Mouse (Mus musculus) forebrain, embryonic 10.5 days (tissue): ENCODE data around the gene Capn9. TPM values are rescaled to one million over a fixed set of nuclear protein-coding genes. Genes with fewer than 3 reads are reported as not detected.
A peak's percentile ranks its signal among the peaks of the same experiment; 100 is the strongest.

Experiments
- DNase-seq: peaks from one replicate; pipeline ENCODE4 v3.0.0-alpha.2; 2017; ENCODE audit warnings: low spot score; ENCODE audit errors: extremely low spot score
- H3K27ac ChIP-seq: fragments of 300-500 bp; sonication (generic); 2 replicates; pipeline ENCODE4 v1.5.1; 2016; ENCODE audit warnings: mild to moderate bottlenecking
- H3K27me3 ChIP-seq: fragments of 300-500 bp; sonication (generic); 2 replicates; pipeline ENCODE4 v1.6.1; 2016; ENCODE audit warnings: mild to moderate bottlenecking; ENCODE audit not compliant: poor library complexity, severe bottlenecking
- H3K36me3 ChIP-seq: fragments of 300-500 bp; sonication (generic); replicated peaks from 2 replicates; pipeline ENCODE4 v1.6.1; 2016; ENCODE audit warnings: mild to moderate bottlenecking, moderate library complexity
- H3K4me1 ChIP-seq: fragments of 300-500 bp; sonication (generic); 2 replicates; pipeline ENCODE4 v1.6.1; 2016
- H3K4me3 ChIP-seq: fragments of 300-500 bp; sonication (generic); 2 replicates; pipeline ENCODE4 v1.5.1; 2016; ENCODE audit warnings: mild to moderate bottlenecking, moderate library complexity
- H3K9me3 ChIP-seq: fragments of 300-500 bp; sonication (generic); 2 replicates; pipeline ENCODE4 v1.6.1; 2016; ENCODE audit warnings: mild to moderate bottlenecking, moderate library complexity
- WGBS: fragments of 180-500 bp; shearing (Covaris S2); methylation state at CpG from one replicate; pipeline ENCODE4 v1.1.7; 2016; 5-methylcytosine and 5-hydroxymethylcytosine counted together
- polyA plus RNA-seq: library from polyadenylated mRNA; unstranded; fragments of >200 nt; fragmentation: Nextera tagmentation; extraction: Ambion mirVana; gene quantifications from 2 replicates; pipeline ENCODE4 v1.2.1, GENCODE M21; 2016

The Capn9 gene
- polyA plus RNA-seq, 1 experiment from 2014 or later, result not detected

GRCm38 (mm10) chr8:124657961-124658360 lies 82.0 kb downstream of the Capn9 start:
- Histone ChIP-seq H3K36me3 (peaks cover 24% of the 10 kb centered on the region), H3K4me1 (peaks cover 66% of the 10 kb centered on the region), H3K27ac (no peak overlapping the region), H3K4me3 (no peak overlapping the region), H3K9me3 (no peaks in the 10 kb centered on the region), H3K27me3 (no peaks in the 10 kb centered on the region)
- no peak for DNase-seq
- 91% methylated on average over 7 of the region's 7 CpGs for WGBS

- Histone ChIP-seq H3K36me3 (peaks cover 24% of the 10 kb centered on the region), H3K4me1 (peaks cover 66% of the 10 kb centered on the region), H3K27ac (no peak overlapping the region), H3K27me3 (no peaks in the 10 kb centered on the region), H3K9me3 (no peaks in the 10 kb centered on the region), H3K4me3 (no peak overlapping the region)
- 81% methylated on average over 2 of the region's 2 CpGs for WGBS
- no peak for DNase-seq
Observed at GRCm38 (mm10) chr8:124658415-124658814, 82.5 kb downstream of the Capn9 start.

- no peak for DNase-seq
- Histone ChIP-seq H3K4me3 (peak overlapping the region; percentile 92), H3K27me3 (no peaks in the 10 kb centered on the region), H3K9me3 (no peaks in the 10 kb centered on the region), H3K27ac (peak overlapping the region; percentile 90; the same call in 1 of the 2 replicates), H3K4me1 (peaks cover 55% of the 10 kb centered on the region), H3K36me3 (peaks cover 14% of the 10 kb centered on the region; the same call in 1 of the 2 replicates)
- 69% methylated on average over 9 of the region's 9 CpGs for WGBS
Observed at GRCm38 (mm10) chr8:124661781-124662180, 85.9 kb downstream of the Capn9 start.

- no peaks in the 10 kb centered on the region for H3K9me3 ChIP-seq
- H3K4me3 ChIP-seq, result peak overlapping the region; percentile 92
- DNase-seq, result no peak
- H3K27me3 ChIP-seq, result no peaks in the 10 kb centered on the region
- H3K36me3 ChIP-seq, result peaks cover 7% of the 10 kb centered on the region; the same call in 1 of the 2 replicates
- peak overlapping the region; percentile 90 for H3K27ac ChIP-seq
- peaks cover 55% of the 10 kb centered on the region for H3K4me1 ChIP-seq
- under 1% methylated on average over 49 of the region's 49 CpGs for WGBS
Observed at GRCm38 (mm10) chr8:124662446-124663111, 86.7 kb downstream of the Capn9 start.

GRCm38 (mm10) chr8:124663112-124663873 lies 87.4 kb downstream of the Capn9 start, which contains the start of gene 2310022B05Rik:
Gene 2310022B05Rik (minus strand): TSS chr8:124663369.
- Histone ChIP-seq H3K36me3 (peaks cover 5% of the 10 kb centered on the region; the same call in 1 of the 2 replicates), H3K27me3 (no peaks in the 10 kb centered on the region), H3K9me3 (no peaks in the 10 kb centered on the region), H3K4me1 (peaks cover 51% of the 10 kb centered on the region), H3K27ac (peak within 1 kb of the TSS; percentile 90), H3K4me3 (peak within 1 kb of the TSS; percentile 92)
- DNase-seq, result peak; percentile 91
- WGBS, result 1% methylated on average over 69 of the region's 69 CpGs

- Histone ChIP-seq H3K36me3 (peaks cover 5% of the 10 kb centered on the region; the same call in 1 of the 2 replicates), H3K27me3 (no peaks in the 10 kb centered on the region), H3K9me3 (no peaks in the 10 kb centered on the region), H3K4me1 (peaks cover 47% of the 10 kb centered on the region), H3K27ac (peak overlapping the region; percentile 90), H3K4me3 (peak overlapping the region; percentile 92)
- DNase-seq, result peak; percentile 18
- 53% methylated on average over 4 of the region's 4 CpGs for WGBS
Observed at GRCm38 (mm10) chr8:124663874-124664230, 87.9 kb downstream of the Capn9 start.

GRCm38 (mm10) chr8:124664414-124664813 lies 88.5 kb downstream of the Capn9 start:
- DNase-seq, result no peak
- 81% methylated on average over 3 of the region's 3 CpGs for WGBS
- Histone ChIP-seq H3K27ac (no peak overlapping the region), H3K4me1 (peaks cover 45% of the 10 kb centered on the region), H3K9me3 (no peaks in the 10 kb centered on the region), H3K27me3 (no peaks in the 10 kb centered on the region), H3K36me3 (peaks cover 5% of the 10 kb centered on the region; the same call in 1 of the 2 replicates), H3K4me3 (no peak overlapping the region)

Other genes with a start within 250 kb of the Capn9 start
- gene Pgbd5, start 136.5 kb upstream of the Capn9 start, polyA plus RNA-seq, result 1.9 and 2.5 TPM in 2 replicates
- gene Cog2, start 55.3 kb upstream of the Capn9 start, polyA plus RNA-seq, result 45.5 and 45.7 TPM in 2 replicates
- gene Agt, start 6.4 kb upstream of the Capn9 start, polyA plus RNA-seq, result not detected in 2 replicates
- gene 2310022B05Rik, start 87.3 kb downstream of the Capn9 start, polyA plus RNA-seq, result 17.9 and 18.2 TPM in 2 replicates
- gene Ttc13, start 145.9 kb downstream of the Capn9 start, polyA plus RNA-seq, result 50.1 and 51.8 TPM in 2 replicates
- 32.6 and 40.3 TPM in 2 replicates for gene Arv1, start 146.0 kb downstream of the Capn9 start, polyA plus RNA-seq
- 1.8 and 2.3 TPM in 2 replicates for gene Fam89a, start 175.7 kb downstream of the Capn9 start, polyA plus RNA-seq
- gene Trim67, start 217.0 kb downstream of the Capn9 start, polyA plus RNA-seq, result 0.18 and 0.35 TPM in 2 replicates